Mouse (Mus musculus) thymus, postnatal 0 days (tissue): Measurements from ENCODE around the gene Pop5. TPM values are rescaled to one million over a fixed set of nuclear protein-coding genes. Genes with fewer than 3 reads are reported as not detected.

Experiments used
- DNase-seq: peaks from one replicate; pipeline ENCODE4 v3.0.0-alpha.2; 2015; ENCODE audit warnings: low spot score
- polyA plus RNA-seq: library from polyadenylated mRNA; unstranded; fragments of >200 nt; fragmentation: Nextera tagmentation; extraction: Ambion mirVana; gene quantifications from 2 replicates; pipeline ENCODE4 v1.2.1, GENCODE M21; 2015

Pop5 gene
- polyA plus RNA-seq, result 229 and 231 TPM in 2 replicates

GRCm38 (mm10) chr5:115235786-115236263 is at the start of gene Pop5:
Gene Pop5 (plus strand): TSS chr5:115235836.
- DNase-seq, result peak; percentile 81

- DNase-seq, result peak; percentile 12
Observed at GRCm38 (mm10) chr5:115186371-115187073, 49.1 kb upstream of the Pop5 start.

- peak; percentile 84 for DNase-seq
Observed at GRCm38 (mm10) chr5:115187188-115188131, 48.2 kb upstream of the Pop5 start.

GRCm38 (mm10) chr5:115188824-115189223 is 46.8 kb upstream of the Pop5 start:
- DNase-seq, result peak; percentile 61

GRCm38 (mm10) chr5:115190081-115190480 is 45.6 kb upstream of the Pop5 start:
- no peak for DNase-seq

- no peak for DNase-seq
Observed at GRCm38 (mm10) chr5:115191880-115192827, 43.5 kb upstream of the Pop5 start.

GRCm38 (mm10) chr5:115192828-115193195 is 42.8 kb upstream of the Pop5 start:
- DNase-seq, result no peak

- DNase-seq, result peak; percentile 51
Observed at GRCm38 (mm10) chr5:115193226-115193625, 42.4 kb upstream of the Pop5 start.

- DNase-seq, result peak; percentile 86
Observed at GRCm38 (mm10) chr5:115193669-115194625, 41.7 kb upstream of the Pop5 start, which contains the start of gene Cabp1. Gene Cabp1 (minus strand): TSS chr5:115194381.

- no peak for DNase-seq
Observed at GRCm38 (mm10) chr5:115194626-115195221, 40.9 kb upstream of the Pop5 start.

- DNase-seq, result no peak
Observed at GRCm38 (mm10) chr5:115203735-115204561, 31.7 kb upstream of the Pop5 start.

GRCm38 (mm10) chr5:115204562-115205311 is 30.9 kb upstream of the Pop5 start:
- no peak for DNase-seq

- no peak for DNase-seq
Observed at GRCm38 (mm10) chr5:115207244-115207643, 28.4 kb upstream of the Pop5 start.

GRCm38 (mm10) chr5:115207892-115208291 is 27.7 kb upstream of the Pop5 start:
- DNase-seq, result no peak

- no peak for DNase-seq
Observed at GRCm38 (mm10) chr5:115208601-115209000, 27.0 kb upstream of the Pop5 start.

- peak; percentile 50 for DNase-seq
Observed at GRCm38 (mm10) chr5:115210380-115210779, 25.3 kb upstream of the Pop5 start.

- DNase-seq, result no peak
Observed at GRCm38 (mm10) chr5:115212451-115212850, 23.2 kb upstream of the Pop5 start.

GRCm38 (mm10) chr5:115212861-115213260 is 22.8 kb upstream of the Pop5 start:
- DNase-seq, result no peak
